Mouse (Mus musculus) hindbrain, embryonic 15.5 days (tissue): ENCODE data around the gene Rora. TPM values are rescaled to one million over a fixed set of nuclear protein-coding genes. Genes with fewer than 3 reads are reported as not detected.
A peak's percentile ranks its signal among the peaks of the same experiment; 100 is the strongest.

Experiments used
- ATAC-seq: fragments of 200-750 bp; cut with Nextera tagmentation; 2 replicates; pipeline ENCODE4 v1.8.0; 2017; ENCODE audit warnings: low read depth, moderate number of reproducible peaks, moderate TSS enrichment; ENCODE audit not compliant: low FRiP score
- H3K27ac ChIP-seq: fragments of 300-500 bp; sonication (generic); replicated peaks from 2 replicates; pipeline ENCODE4 v1.5.1; 2015; ENCODE audit warnings: mild to moderate bottlenecking, inconsistent platforms
- H3K27me3 ChIP-seq: fragments of 300-500 bp; sonication (generic); 2 replicates; pipeline ENCODE4 v1.6.1; 2015; ENCODE audit warnings: control low read depth, inconsistent platforms
- H3K36me3 ChIP-seq: fragments of 300-500 bp; sonication (generic); 2 replicates; pipeline ENCODE4 v1.6.1; 2015; ENCODE audit warnings: control low read depth, inconsistent platforms
- H3K4me1 ChIP-seq: fragments of 300-500 bp; sonication (generic); replicated peaks from 2 replicates; pipeline ENCODE4 v1.6.1; 2015; ENCODE audit warnings: control low read depth, inconsistent platforms
- H3K4me2 ChIP-seq: fragments of 300-500 bp; sonication (generic); 2 replicates; pipeline ENCODE4 v1.6.1; 2015; ENCODE audit warnings: moderate library complexity, mild to moderate bottlenecking, inconsistent platforms
- H3K4me3 ChIP-seq: fragments of 300-500 bp; sonication (generic); 2 replicates; pipeline ENCODE4 v1.5.1; 2015; ENCODE audit warnings: mild to moderate bottlenecking, inconsistent platforms
- H3K9ac ChIP-seq: fragments of 300-500 bp; sonication (generic); 2 replicates; pipeline ENCODE4 v1.6.1; 2015; ENCODE audit warnings: inconsistent platforms
- H3K9me3 ChIP-seq: fragments of 300-500 bp; sonication (generic); 2 replicates; pipeline ENCODE4 v1.6.1; 2016; ENCODE audit warnings: control low read depth, inconsistent platforms
- WGBS: fragments of 180-500 bp; shearing (Covaris S2); methylation state at CpG from one replicate; pipeline ENCODE4 v1.1.7; 2015; 5-methylcytosine and 5-hydroxymethylcytosine counted together
- polyA plus RNA-seq: library from polyadenylated mRNA; unstranded; fragments of >200 nt; fragmentation: Nextera tagmentation; extraction: Ambion mirVana; gene quantifications from 2 replicates; pipeline ENCODE4 v1.2.1, GENCODE M21; 2015

Rora gene
- polyA plus RNA-seq, 1 experiment from 2014 or later = 48.5 TPM

DNA sequence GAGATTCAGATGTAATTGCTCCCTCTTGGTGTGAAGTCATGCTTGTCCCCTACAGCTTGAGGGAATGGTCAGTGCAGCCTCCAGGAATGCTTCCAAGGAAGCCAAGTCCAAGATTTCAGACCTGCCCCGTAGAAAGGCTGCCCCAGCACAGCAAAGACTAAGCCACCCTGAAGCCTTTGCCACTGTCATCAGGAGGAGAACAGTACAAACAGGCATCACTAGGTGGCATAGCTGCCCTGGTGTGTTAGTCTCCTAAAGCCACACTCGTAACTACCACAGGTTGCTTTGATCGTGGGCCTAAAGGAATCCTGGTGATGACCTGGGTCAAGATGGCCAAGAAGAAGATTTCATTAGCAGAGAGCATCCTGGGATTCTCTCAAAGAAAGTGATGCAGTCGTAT, 176.3 kb downstream of the Rora start:
- Histone ChIP-seq H3K4me2 (no peak overlapping the region), H3K4me3 (no peak overlapping the region), H3K36me3 (no peaks in the 10 kb centered on the region), H3K27me3 (no peaks in the 10 kb centered on the region), H3K9ac (no peak overlapping the region), H3K9me3 (no peaks in the 10 kb centered on the region), H3K27ac (no peak overlapping the region), H3K4me1 (no peaks in the 10 kb centered on the region)
- no peak for ATAC-seq
- 65% methylated on average over 4 of the region's 4 CpGs for WGBS

DNA sequence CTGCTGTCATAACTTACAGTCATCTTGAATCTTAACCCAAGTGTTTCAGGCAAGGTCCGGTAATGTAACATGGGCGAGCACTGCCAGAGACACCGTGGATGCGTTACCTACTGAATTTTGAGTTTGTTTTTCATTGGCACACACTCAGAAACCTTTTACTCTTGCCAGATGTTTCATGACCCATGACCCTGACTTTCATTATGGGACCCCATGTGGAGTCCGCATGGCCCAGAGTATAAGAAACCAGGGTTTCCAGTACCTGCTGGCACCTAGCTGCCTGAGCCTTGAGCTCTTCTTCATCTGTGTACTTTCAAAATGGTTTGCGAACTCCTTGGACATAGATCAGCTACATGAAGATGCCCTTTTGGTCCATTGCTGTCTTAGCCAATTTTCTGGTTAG, 179.7 kb downstream of the Rora start:
- H3K27me3 ChIP-seq = no peaks in the 10 kb centered on the region
- H3K9ac ChIP-seq = no peak overlapping the region
- ATAC-seq = no peak
- no peaks in the 10 kb centered on the region for H3K9me3 ChIP-seq
- H3K36me3 ChIP-seq = no peaks in the 10 kb centered on the region
- H3K27ac ChIP-seq = no peak overlapping the region
- H3K4me2 ChIP-seq = no peak overlapping the region
- 86% methylated on average over 6 of the region's 6 CpGs for WGBS
- no peak overlapping the region for H3K4me3 ChIP-seq
- H3K4me1 ChIP-seq = no peaks in the 10 kb centered on the region

DNA sequence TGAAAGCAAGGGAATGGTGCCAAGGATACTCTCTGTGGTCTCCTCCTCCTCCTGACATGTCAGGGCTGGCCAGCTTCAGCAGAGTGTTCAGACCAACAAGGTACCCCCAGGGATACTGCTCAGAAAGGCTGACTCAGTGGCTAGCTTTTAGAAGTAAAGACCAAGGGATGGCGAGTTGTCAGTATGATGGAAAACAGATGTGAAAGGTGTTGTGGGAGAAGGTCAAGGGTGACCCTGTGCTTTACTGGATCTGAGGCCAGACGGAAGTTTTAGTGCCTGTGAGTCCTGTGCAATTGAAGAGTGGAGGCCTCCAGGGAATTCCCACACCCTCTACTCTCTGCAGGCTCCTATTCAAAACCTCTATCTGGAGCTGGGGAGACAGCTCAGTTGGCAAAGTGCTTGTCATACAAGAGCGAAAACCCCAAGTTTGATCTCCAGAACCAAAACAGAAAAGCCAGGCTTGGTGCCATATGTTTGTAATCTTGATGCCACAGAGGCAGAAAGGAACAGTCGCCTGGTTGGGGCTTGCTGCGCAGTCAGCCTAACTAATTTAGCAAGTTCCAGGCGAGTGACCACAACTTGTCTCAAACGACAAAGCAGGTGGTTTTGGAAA, 181.6 kb downstream of the Rora start:
- WGBS = 75% methylated on average over 7 of the region's 7 CpGs

DNA sequence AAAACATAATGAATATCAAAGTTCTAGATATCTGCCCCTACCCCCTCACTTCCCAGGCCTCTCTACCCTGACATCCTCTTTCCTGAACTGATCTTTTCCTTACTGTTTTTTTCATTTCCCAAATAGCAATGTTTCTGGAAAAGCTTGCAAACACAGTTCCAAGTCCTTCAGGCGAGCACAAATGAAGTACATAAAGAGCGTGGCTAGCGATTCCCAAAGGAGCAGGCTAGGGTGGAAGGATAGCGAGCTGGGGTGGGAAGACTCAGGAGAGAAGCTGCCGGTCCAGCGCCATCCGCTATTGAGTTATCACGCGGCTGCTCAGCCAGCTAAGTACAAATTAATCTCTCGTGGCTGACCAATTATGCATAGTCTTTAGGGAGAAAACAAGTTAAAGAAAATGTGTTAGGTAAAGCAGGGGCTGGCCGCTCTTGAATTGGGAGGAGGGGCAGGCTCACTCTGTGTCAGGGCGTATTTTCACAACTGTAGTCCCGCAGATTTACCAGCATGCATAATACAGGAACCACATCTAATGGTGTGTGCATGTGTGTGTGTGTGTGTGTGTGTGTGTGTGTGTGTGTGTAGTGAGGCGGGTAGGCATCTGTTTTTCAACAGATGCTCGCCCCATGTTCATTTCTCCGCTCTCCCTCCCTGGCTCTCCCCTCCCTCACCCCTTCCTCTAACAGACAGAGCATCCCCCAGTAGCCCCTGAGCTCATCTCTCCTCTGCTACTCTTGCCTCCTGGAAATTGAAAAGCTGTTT, 188.7 kb downstream of the Rora start:
- Histone ChIP-seq H3K27ac (peak overlapping the region; percentile 15; the same call in 1 of the 2 replicates), H3K4me2 (peak overlapping the region; percentile 41), H3K9ac (no peak overlapping the region), H3K4me1 (peaks cover 21% of the 10 kb centered on the region), H3K27me3 (no peaks in the 10 kb centered on the region), H3K36me3 (no peaks in the 10 kb centered on the region), H3K9me3 (no peaks in the 10 kb centered on the region), H3K4me3 (no peak overlapping the region)
- WGBS = 38% methylated on average over 16 of the region's 16 CpGs
- ATAC-seq = 0 out of 2 replicates have a peak, but pooled peaks have one; percentile 58

More for the DNA sequence above, 181.6 kb downstream of the Rora start:
- no peaks in the 10 kb centered on the region for H3K36me3 ChIP-seq
- H3K9me3 ChIP-seq = no peaks in the 10 kb centered on the region
- no peak for ATAC-seq
- no peak overlapping the region for H3K4me2 ChIP-seq
- H3K27ac ChIP-seq = no peak overlapping the region
- no peak overlapping the region for H3K9ac ChIP-seq
- no peak overlapping the region for H3K4me3 ChIP-seq
- H3K4me1 ChIP-seq = no peaks in the 10 kb centered on the region
- H3K27me3 ChIP-seq = no peaks in the 10 kb centered on the region

DNA sequence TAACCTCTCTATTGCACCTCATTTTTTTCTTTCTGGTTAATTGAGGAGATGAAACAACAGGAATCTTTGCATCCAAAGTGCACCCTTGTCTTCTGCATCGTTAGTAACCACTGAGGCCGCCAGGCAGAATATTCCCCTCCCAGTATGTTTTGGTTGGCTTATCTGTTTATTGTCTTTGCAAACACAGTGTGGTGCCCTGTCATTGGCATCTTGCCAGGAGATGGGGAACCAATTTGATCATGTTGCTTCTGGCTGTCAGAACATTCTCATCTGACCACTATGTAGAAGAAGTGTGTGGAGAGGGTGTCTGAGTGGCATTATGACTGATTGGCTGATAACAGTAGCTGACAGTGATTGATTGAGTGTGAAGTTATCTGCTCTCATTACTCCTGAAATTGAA, 192.0 kb downstream of the Rora start:
- Histone ChIP-seq H3K27ac (no peak overlapping the region), H3K4me3 (no peak overlapping the region), H3K9me3 (no peaks in the 10 kb centered on the region), H3K36me3 (no peaks in the 10 kb centered on the region), H3K4me1 (peaks cover 21% of the 10 kb centered on the region), H3K9ac (no peak overlapping the region), H3K27me3 (no peaks in the 10 kb centered on the region), H3K4me2 (no peak overlapping the region)
- WGBS = 41% methylated on average over 2 of the region's 2 CpGs
- ATAC-seq = peak; percentile 27; the same call in 1 of the 2 replicates

DNA sequence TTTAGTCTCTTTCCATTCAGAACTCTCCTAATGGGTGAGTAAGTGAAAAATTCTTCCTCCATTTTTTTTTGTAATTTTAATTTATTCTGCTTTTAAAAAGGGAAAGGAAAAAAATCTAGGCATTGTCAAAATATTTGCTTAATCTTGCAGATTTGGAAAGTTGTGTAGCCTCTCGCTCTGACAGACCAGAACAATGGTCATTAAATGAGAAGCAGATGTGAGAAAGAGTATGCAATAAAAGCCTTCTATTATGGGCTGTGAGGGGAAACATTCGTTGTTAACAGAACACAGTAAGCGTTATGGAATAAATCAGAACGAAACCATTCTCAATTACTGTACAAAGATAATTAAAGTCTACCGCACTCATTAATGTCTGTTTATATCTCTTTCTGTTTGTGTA, 196.7 kb downstream of the Rora start:
- Histone ChIP-seq H3K4me2 (no peak overlapping the region), H3K9ac (no peak overlapping the region), H3K4me3 (no peak overlapping the region), H3K4me1 (peaks cover 6% of the 10 kb centered on the region), H3K27ac (no peak overlapping the region), H3K27me3 (no peaks in the 10 kb centered on the region), H3K9me3 (no peaks in the 10 kb centered on the region), H3K36me3 (no peaks in the 10 kb centered on the region)
- no peak for ATAC-seq
- 66% methylated on average over 5 of the region's 5 CpGs for WGBS

DNA sequence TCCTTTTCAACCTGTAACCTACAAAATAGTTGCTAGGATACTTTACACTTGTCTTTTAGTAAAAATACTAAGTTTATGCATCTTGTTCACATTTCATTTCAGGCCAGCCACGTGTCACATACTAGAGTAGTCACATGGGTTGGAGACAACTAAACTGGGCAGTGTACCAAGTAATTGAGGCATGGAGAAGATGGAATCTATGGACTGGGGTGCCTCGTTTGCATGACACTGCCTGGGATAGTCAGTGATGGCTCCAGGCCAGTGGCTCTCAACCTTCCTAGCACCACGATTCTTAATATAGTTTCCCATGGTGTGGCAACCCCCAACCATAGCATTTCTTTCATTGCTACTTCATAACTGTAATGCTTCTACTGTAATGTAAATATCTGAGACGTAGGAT, 198.6 kb downstream of the Rora start:
- ATAC-seq = no peak
- WGBS = 46% methylated on average over 4 of the region's 4 CpGs
- no peak overlapping the region for H3K27ac ChIP-seq
- H3K4me1 ChIP-seq = no peaks in the 10 kb centered on the region
- no peaks in the 10 kb centered on the region for H3K36me3 ChIP-seq
- H3K9ac ChIP-seq = no peak overlapping the region
- no peaks in the 10 kb centered on the region for H3K9me3 ChIP-seq
- H3K27me3 ChIP-seq = no peaks in the 10 kb centered on the region
- no peak overlapping the region for H3K4me2 ChIP-seq
- H3K4me3 ChIP-seq = no peak overlapping the region

DNA sequence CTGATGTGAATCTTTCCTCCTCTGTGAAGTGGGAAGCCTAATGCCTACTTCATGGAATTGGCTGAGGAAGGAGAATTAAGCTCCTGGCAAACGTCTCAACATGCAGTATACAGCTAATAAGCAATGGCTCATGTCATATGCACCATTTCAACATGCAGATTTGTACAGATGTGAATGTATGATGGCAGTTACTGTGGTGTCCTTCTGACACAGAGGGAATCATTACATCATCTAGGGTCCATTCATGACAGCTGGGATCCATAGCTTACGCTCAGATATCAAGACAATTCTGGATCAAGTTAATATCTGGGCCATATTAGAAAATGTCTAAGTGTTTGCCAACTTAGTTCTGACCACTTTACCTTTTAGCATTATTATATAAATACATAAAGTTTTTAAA, 199.3 kb downstream of the Rora start:
- ATAC-seq = no peak
- Histone ChIP-seq H3K27me3 (no peaks in the 10 kb centered on the region), H3K4me1 (no peaks in the 10 kb centered on the region), H3K4me3 (no peak overlapping the region), H3K27ac (no peak overlapping the region), H3K36me3 (no peaks in the 10 kb centered on the region), H3K4me2 (no peak overlapping the region), H3K9me3 (no peaks in the 10 kb centered on the region), H3K9ac (no peak overlapping the region)
- WGBS = 82% methylated on average over 2 of the region's 2 CpGs

DNA sequence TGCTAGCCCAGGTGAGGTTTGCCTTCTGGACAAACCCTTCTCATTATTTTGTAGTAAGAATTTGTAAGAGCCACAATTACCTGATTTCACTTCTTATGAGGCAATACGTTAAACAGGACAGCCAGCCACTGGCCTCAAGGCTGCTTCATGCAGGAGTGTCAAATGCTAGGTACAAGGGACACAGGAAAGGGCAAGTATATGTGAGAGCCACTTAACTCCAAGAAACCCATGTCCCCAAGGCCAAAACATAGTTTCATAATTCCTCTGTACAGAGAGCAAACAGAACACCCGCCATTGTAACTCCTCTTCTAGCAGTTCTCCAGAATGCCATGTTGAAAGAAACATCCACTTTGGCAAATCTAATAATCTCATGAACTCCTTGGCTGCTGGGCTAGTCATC, 205.9 kb downstream of the Rora start:
- no peak overlapping the region for H3K27ac ChIP-seq
- H3K4me2 ChIP-seq = no peak overlapping the region
- H3K4me3 ChIP-seq = no peak overlapping the region
- no peaks in the 10 kb centered on the region for H3K27me3 ChIP-seq
- H3K36me3 ChIP-seq = no peaks in the 10 kb centered on the region
- H3K9ac ChIP-seq = no peak overlapping the region
- 0 out of 2 replicates have a peak, but pooled peaks cover 5% of the 10 kb centered on the region for H3K9me3 ChIP-seq
- ATAC-seq = no peak
- 88% methylated on average over 2 of the region's 2 CpGs for WGBS
- H3K4me1 ChIP-seq = peaks cover 4% of the 10 kb centered on the region; the same call in 1 of the 2 replicates

DNA sequence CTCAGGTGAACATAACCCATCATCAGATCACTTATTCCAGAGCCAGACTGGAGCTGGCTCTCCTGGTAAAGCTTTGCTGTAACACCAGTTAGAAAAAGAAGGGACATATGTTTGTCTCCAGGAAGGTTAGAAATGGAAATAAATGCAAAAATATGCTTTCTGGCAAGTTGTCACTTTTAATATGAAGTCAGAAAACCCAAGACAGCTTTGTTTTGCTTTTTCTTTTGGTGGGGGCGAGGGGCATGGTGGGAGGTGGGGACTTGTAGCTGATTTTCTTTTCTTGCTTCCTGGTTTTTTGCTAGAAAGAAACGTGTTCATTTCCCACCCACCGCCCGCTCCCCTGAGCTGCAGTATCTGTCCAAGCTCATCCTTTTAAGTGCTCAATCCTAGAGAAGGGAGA, 212.7 kb downstream of the Rora start:
- H3K9me3 ChIP-seq = 0 out of 2 replicates have a peak, but pooled peaks cover 5% of the 10 kb centered on the region
- H3K4me2 ChIP-seq = no peak overlapping the region
- peaks cover 13% of the 10 kb centered on the region for H3K4me1 ChIP-seq
- no peak overlapping the region for H3K9ac ChIP-seq
- ATAC-seq = no peak
- H3K4me3 ChIP-seq = no peak overlapping the region
- H3K27ac ChIP-seq = no peak overlapping the region
- WGBS = 58% methylated on average over 4 of the region's 4 CpGs
- no peaks in the 10 kb centered on the region for H3K27me3 ChIP-seq
- H3K36me3 ChIP-seq = no peaks in the 10 kb centered on the region

DNA sequence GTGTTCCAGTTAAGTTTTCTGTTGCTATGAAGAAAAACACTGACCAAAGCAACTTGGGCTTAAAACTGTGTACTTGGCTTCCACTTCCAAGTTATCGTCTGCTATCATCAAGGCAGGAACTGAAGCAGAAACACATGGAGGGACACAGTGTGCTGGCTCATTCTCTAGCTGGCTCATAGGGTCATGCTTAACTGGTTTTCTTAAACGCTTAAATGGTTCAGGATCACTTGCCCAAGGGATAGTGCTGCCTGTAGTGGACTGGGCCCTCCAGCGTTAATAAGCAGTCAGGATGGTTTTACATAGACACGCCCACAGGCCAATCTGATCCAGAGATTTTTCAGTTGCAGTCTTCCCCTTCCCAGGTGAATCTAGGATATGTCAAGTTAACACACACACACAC, 220.3 kb downstream of the Rora start:
- peaks cover 7% of the 10 kb centered on the region; the same call in 1 of the 2 replicates for H3K4me1 ChIP-seq
- no peak for ATAC-seq
- no peak overlapping the region for H3K9ac ChIP-seq
- H3K36me3 ChIP-seq = no peaks in the 10 kb centered on the region
- H3K4me2 ChIP-seq = no peak overlapping the region
- no peak overlapping the region for H3K27ac ChIP-seq
- H3K4me3 ChIP-seq = no peak overlapping the region
- H3K27me3 ChIP-seq = no peaks in the 10 kb centered on the region
- WGBS = 86% methylated on average over 4 of the region's 4 CpGs
- no peaks in the 10 kb centered on the region for H3K9me3 ChIP-seq

DNA sequence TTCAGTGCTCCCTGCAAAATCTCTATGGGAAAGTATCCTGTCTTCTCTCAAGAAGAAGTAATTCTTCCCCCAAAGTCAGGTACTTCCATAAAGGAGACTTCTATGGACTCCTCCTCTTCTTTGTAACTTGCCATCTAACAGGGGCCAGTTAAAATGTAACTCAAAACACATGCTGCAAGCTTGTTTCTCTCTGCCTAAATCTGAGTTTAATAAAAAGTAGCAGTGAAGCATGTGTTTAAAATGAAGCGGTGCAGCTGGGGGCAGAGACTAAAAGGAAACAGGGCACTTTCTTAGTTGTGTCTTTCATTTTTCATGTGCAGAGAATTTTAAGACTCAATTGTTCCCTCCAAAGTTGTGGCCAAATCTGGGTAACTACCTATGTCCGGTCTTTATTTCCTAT, 221.0 kb downstream of the Rora start:
- 94% methylated on average over 2 of the region's 2 CpGs for WGBS
- no peak overlapping the region for H3K27ac ChIP-seq
- no peak overlapping the region for H3K4me3 ChIP-seq
- H3K27me3 ChIP-seq = no peaks in the 10 kb centered on the region
- no peak for ATAC-seq
- no peak overlapping the region for H3K9ac ChIP-seq
- no peaks in the 10 kb centered on the region for H3K9me3 ChIP-seq
- no peak overlapping the region for H3K4me2 ChIP-seq
- H3K36me3 ChIP-seq = no peaks in the 10 kb centered on the region
- H3K4me1 ChIP-seq = peaks cover 7% of the 10 kb centered on the region; the same call in 1 of the 2 replicates
